Mouse (Mus musculus) embryonic facial prominence, embryonic 15.5 days (tissue): ENCODE data around the gene Chd1. TPM values are rescaled to one million over a fixed set of nuclear protein-coding genes. Genes with fewer than 3 reads are reported as not detected.
"Not testable (repeated sequence)": the region's sequence is repeated elsewhere in the genome, so short reads cannot be mapped to it uniquely, and the experiment has no call there.

Source experiments
- ATAC-seq: fragments of 200-750 bp; cut with Nextera tagmentation; 2 replicates; pipeline ENCODE4 v1.8.0; 2017; ENCODE audit warnings: low read depth, moderate TSS enrichment; ENCODE audit not compliant: insufficient number of reproducible peaks, low FRiP score, low TSS enrichment
- H3K27ac ChIP-seq: fragments of 300-500 bp; sonication (generic); replicated peaks from 2 replicates; pipeline ENCODE4 v1.5.1; 2015; ENCODE audit warnings: mild to moderate bottlenecking, inconsistent platforms
- H3K27me3 ChIP-seq: fragments of 300-500 bp; sonication (generic); 2 replicates; pipeline ENCODE4 v1.6.1; 2015; ENCODE audit warnings: inconsistent platforms
- H3K36me3 ChIP-seq: fragments of 300-500 bp; sonication (generic); 2 replicates; pipeline ENCODE4 v1.6.1; 2015; ENCODE audit warnings: mild to moderate bottlenecking, inconsistent platforms
- H3K4me1 ChIP-seq: fragments of 300-500 bp; sonication (generic); 2 replicates; pipeline ENCODE4 v1.6.1; 2015; ENCODE audit warnings: inconsistent platforms
- H3K4me2 ChIP-seq: fragments of 300-500 bp; sonication (generic); replicated peaks from 2 replicates; pipeline ENCODE4 v1.6.1; 2015; ENCODE audit warnings: mild to moderate bottlenecking, inconsistent platforms
- H3K4me3 ChIP-seq: fragments of 300-500 bp; sonication (generic); replicated peaks from 2 replicates; pipeline ENCODE4 v1.5.1; 2015; ENCODE audit warnings: mild to moderate bottlenecking, inconsistent platforms
- H3K9ac ChIP-seq: fragments of 300-500 bp; sonication (generic); 2 replicates; pipeline ENCODE4 v1.6.1; 2015; ENCODE audit warnings: inconsistent platforms
- H3K9me3 ChIP-seq: fragments of 300-500 bp; sonication (generic); replicated peaks from 2 replicates; pipeline ENCODE4 v1.6.1; 2016; ENCODE audit warnings: inconsistent platforms
- WGBS: fragments of 180-500 bp; shearing (Covaris S2); methylation state at CpG from one replicate; pipeline ENCODE4 v1.1.7; 2015; 5-methylcytosine and 5-hydroxymethylcytosine counted together
- polyA plus RNA-seq: library from polyadenylated mRNA; unstranded; fragments of >200 nt; fragmentation: Nextera tagmentation; extraction: Ambion mirVana; gene quantifications from 2 replicates; pipeline ENCODE4 v1.2.1, GENCODE M21; 2015

The Chd1 gene
- polyA plus RNA-seq, 1 experiment from 2014 or later, result 27.2 TPM

- Histone ChIP-seq H3K9me3 (no peaks in the 10 kb centered on the region), H3K36me3 (peaks cover 9% of the 10 kb centered on the region; the same call in 1 of the 2 replicates), H3K4me3 (peak overlapping the region; percentile 88), H3K4me2 (peak overlapping the region; percentile 58), H3K27ac (peak overlapping the region; percentile 96), H3K4me1 (peaks cover 11% of the 10 kb centered on the region), H3K27me3 (no peaks in the 10 kb centered on the region), H3K9ac (peak overlapping the region; percentile 70)
- 4% methylated on average over 12 of the region's 12 CpGs for WGBS
- ATAC-seq, result no peak; the same call in 1 of the 2 replicates
These were observed 651 bp upstream of the Chd1 start for GRCm38 (mm10) chr17:15704158-15704474.

GRCm38 (mm10) chr17:15705303-15706284, 827 bp downstream of the Chd1 start:
- H3K9me3 ChIP-seq, result no peaks in the 10 kb centered on the region
- peak overlapping the region; percentile 96 for H3K27ac ChIP-seq
- peak overlapping the region; percentile 75 for H3K9ac ChIP-seq
- H3K4me2 ChIP-seq, result peak overlapping the region; percentile 85
- under 1% methylated on average over 58 of the region's 89 CpGs for WGBS
- H3K36me3 ChIP-seq, result peaks cover 12% of the 10 kb centered on the region; the same call in 1 of the 2 replicates
- H3K4me3 ChIP-seq, result peak overlapping the region; percentile 88
- H3K4me1 ChIP-seq, result peaks cover 11% of the 10 kb centered on the region
- peak; percentile 74 for ATAC-seq
- H3K27me3 ChIP-seq, result no peaks in the 10 kb centered on the region

- Histone ChIP-seq H3K27me3 (no peaks in the 10 kb centered on the region), H3K36me3 (0 out of 2 replicates have a peak, but pooled peaks cover 2% of the 10 kb centered on the region), H3K27ac (no peak overlapping the region; the same call in 1 of the 2 replicates), H3K4me3 (no peak overlapping the region), H3K4me1 (peaks cover 5% of the 10 kb centered on the region; the same call in 1 of the 2 replicates), H3K9me3 (no peaks in the 10 kb centered on the region), H3K9ac (no peak overlapping the region), H3K4me2 (no peak overlapping the region)
- no peak for ATAC-seq
- WGBS, result 73% methylated on average over 4 of the region's 4 CpGs
These were observed 9.7 kb downstream of the Chd1 start for GRCm38 (mm10) chr17:15714507-15714906.

- ATAC-seq, result no peak
- Histone ChIP-seq H3K27me3 (no peaks in the 10 kb centered on the region), H3K9ac (no peak overlapping the region), H3K36me3 (no peaks in the 10 kb centered on the region), H3K9me3 (no peaks in the 10 kb centered on the region), H3K4me1 (peaks cover 5% of the 10 kb centered on the region; the same call in 1 of the 2 replicates), H3K27ac (no peak overlapping the region), H3K4me2 (no peak overlapping the region), H3K4me3 (no peak overlapping the region)
- 62% methylated on average over 3 of the region's 3 CpGs for WGBS
These were observed 10.5 kb downstream of the Chd1 start for GRCm38 (mm10) chr17:15715013-15715902.

GRCm38 (mm10) chr17:15715940-15716339, 11.2 kb downstream of the Chd1 start:
- Histone ChIP-seq H3K4me1 (peaks cover 5% of the 10 kb centered on the region; the same call in 1 of the 2 replicates), H3K27me3 (no peaks in the 10 kb centered on the region), H3K9me3 (no peaks in the 10 kb centered on the region), H3K9ac (no peak overlapping the region), H3K4me2 (no peak overlapping the region), H3K4me3 (no peak overlapping the region), H3K36me3 (no peaks in the 10 kb centered on the region), H3K27ac (no peak overlapping the region)
- 79% methylated on average over 3 of the region's 3 CpGs for WGBS
- no peak for ATAC-seq

- H3K4me1 ChIP-seq, result peaks cover 5% of the 10 kb centered on the region; the same call in 1 of the 2 replicates
- H3K27ac ChIP-seq, result no peak overlapping the region
- H3K4me2 ChIP-seq, result no peak overlapping the region
- peaks cover 15% of the 10 kb centered on the region for H3K36me3 ChIP-seq
- 94% methylated on average over 3 of the region's 3 CpGs for WGBS
- no peaks in the 10 kb centered on the region for H3K9me3 ChIP-seq
- no peaks in the 10 kb centered on the region for H3K27me3 ChIP-seq
- no peak for ATAC-seq
- no peak overlapping the region for H3K4me3 ChIP-seq
- no peak overlapping the region for H3K9ac ChIP-seq
These were observed 16.1 kb downstream of the Chd1 start for GRCm38 (mm10) chr17:15720841-15721240.

GRCm38 (mm10) chr17:15723291-15723690, 18.5 kb downstream of the Chd1 start:
- WGBS, result 83% methylated on average over 1 of the region's 1 CpGs
- no peaks in the 10 kb centered on the region for H3K27me3 ChIP-seq

GRCm38 (mm10) chr17:15723866-15724475, 19.2 kb downstream of the Chd1 start:
- H3K4me3 ChIP-seq, ATAC-seq, H3K9me3 ChIP-seq, H3K27me3 ChIP-seq, H3K9ac ChIP-seq, H3K27ac ChIP-seq, H3K4me2 ChIP-seq, H3K4me1 ChIP-seq: not testable (repeated sequence)
- WGBS, result 73% methylated on average over 5 of the region's 5 CpGs
- H3K36me3 ChIP-seq, result peaks cover 37% of the 10 kb centered on the region

More at GRCm38 (mm10) chr17:15723291-15723690, 18.5 kb downstream of the Chd1 start:
- Histone ChIP-seq H3K9me3 (no peaks in the 10 kb centered on the region), H3K4me2 (no peak overlapping the region), H3K4me3 (no peak overlapping the region), H3K27ac (no peak overlapping the region), H3K36me3 (peaks cover 36% of the 10 kb centered on the region), H3K9ac (no peak overlapping the region), H3K4me1 (peaks cover 5% of the 10 kb centered on the region; the same call in 1 of the 2 replicates)
- ATAC-seq, result no peak

GRCm38 (mm10) chr17:15731706-15732105, 26.9 kb downstream of the Chd1 start:
- no peak for ATAC-seq
- H3K27ac ChIP-seq, result no peak overlapping the region
- H3K4me2 ChIP-seq, result no peak overlapping the region
- no peak overlapping the region for H3K9ac ChIP-seq
- no peaks in the 10 kb centered on the region for H3K4me1 ChIP-seq
- H3K9me3 ChIP-seq, result no peaks in the 10 kb centered on the region
- H3K36me3 ChIP-seq, result peaks cover 46% of the 10 kb centered on the region
- H3K27me3 ChIP-seq, result no peaks in the 10 kb centered on the region
- H3K4me3 ChIP-seq, result no peak overlapping the region
- WGBS, result 87% methylated on average over 5 of the region's 5 CpGs

- WGBS, result 90% methylated on average over 10 of the region's 10 CpGs
- H3K9ac ChIP-seq, result no peak overlapping the region
These were observed 32.7 kb downstream of the Chd1 start for GRCm38 (mm10) chr17:15737346-15737917.

More at GRCm38 (mm10) chr17:15737346-15737917, 32.7 kb downstream of the Chd1 start:
- H3K27me3 ChIP-seq, result no peaks in the 10 kb centered on the region
- ATAC-seq, result no peak
- H3K4me3 ChIP-seq, result no peak overlapping the region
- no peaks in the 10 kb centered on the region for H3K9me3 ChIP-seq
- no peak overlapping the region for H3K4me2 ChIP-seq
- no peak overlapping the region for H3K27ac ChIP-seq
- no peaks in the 10 kb centered on the region for H3K4me1 ChIP-seq
- H3K36me3 ChIP-seq, result peaks cover 38% of the 10 kb centered on the region
